Mouse (Mus musculus): Measurements from ENCODE around the gene Stag2. TPM values are rescaled to one million over a fixed set of nuclear protein-coding genes. Genes with fewer than 3 reads are reported as not detected.

Gene Stag2
- polyA plus RNA-seq, 1 experiment from 2014 or later, result 42.7 TPM

DNA sequence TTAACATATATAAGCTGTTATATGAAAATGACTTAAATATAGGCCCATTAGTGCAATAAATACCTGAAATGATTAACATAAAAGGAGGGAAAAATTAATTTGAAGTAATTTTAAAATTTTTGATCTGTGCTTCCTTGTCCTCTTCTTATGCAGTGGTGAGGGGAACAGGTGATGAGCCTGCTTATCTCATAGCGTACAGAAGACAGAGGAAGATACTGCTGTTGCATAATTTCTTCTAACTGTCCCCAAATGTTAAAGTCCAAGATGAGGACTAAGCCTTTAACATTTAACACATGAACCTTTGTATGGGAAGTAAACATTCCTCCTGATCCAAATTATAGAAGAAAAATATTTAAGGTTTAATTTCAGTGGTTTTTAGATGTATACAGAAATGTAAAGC, 66.6 kb downstream of the Stag2 start:
- Histone ChIP-seq H3K4me3 (no peak overlapping the region), H3K4me1 (replicated peaks) (no peaks in the 10 kb centered on the region), H3K27me3 (replicated peaks) (no peaks in the 10 kb centered on the region), H3K36me3 (peaks cover 13% of the 10 kb centered on the region; the same call in 1 of the 2 replicates), H3K4me2 (no peak overlapping the region), H3K9ac (no peak overlapping the region), H3K9me3 (replicated peaks) (no peaks in the 10 kb centered on the region), H3K27ac (ENCODE audit: poor library complexity, severe bottlenecking) (no peak overlapping the region)
- no peak for ATAC-seq (ENCODE audit: insufficient number of reproducible peaks, low FRiP score)
- WGBS, result 76% methylated on average over 1 of the region's 1 CpGs

DNA sequence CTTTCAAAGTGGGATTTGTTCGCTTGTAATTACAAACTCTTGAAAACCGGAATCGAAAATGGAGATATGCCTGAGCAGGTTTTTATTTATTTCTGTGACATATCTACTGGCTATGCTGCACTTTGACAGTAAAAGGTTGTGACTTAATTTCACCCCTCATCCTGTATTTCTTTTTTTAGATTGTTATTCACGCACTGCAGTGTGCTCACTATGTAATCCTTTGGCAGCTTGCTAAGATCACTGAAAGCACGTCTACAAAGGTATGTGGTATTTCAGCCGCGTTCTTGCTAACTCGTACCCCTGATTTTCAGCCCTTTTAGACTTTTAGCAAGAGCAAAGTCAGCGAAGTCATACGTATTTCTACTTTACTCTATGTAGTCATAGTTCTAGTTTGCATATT, 101.2 kb downstream of the Stag2 start:
- Histone ChIP-seq H3K4me3 (no peak overlapping the region), H3K36me3 (peaks cover 12% of the 10 kb centered on the region), H3K4me2 (no peak overlapping the region), H3K27me3 (replicated peaks) (no peaks in the 10 kb centered on the region), H3K4me1 (replicated peaks) (no peaks in the 10 kb centered on the region), H3K27ac (ENCODE audit: poor library complexity, severe bottlenecking) (no peak overlapping the region), H3K9ac (no peak overlapping the region), H3K9me3 (replicated peaks) (no peaks in the 10 kb centered on the region)
- ATAC-seq (ENCODE audit: insufficient number of reproducible peaks, low FRiP score), result no peak
- WGBS, result 81% methylated on average over 10 of the region's 10 CpGs

DNA sequence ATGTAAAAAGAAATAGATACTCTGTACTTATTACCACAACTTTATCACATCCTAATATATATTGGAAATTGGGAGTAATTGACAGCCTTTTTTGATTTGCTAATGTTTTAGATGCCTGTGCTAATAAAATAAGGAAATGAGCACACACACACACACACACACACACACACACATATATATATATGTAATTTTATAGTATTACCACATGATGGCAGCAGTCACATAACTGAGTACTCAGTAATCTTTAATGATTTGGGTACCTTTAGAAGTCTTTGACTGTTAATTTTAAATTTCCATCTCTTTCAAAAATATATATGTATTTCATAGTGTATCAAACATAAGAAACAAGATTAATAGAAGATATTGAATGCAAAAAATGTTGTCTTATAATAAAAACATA, 123.6 kb downstream of the Stag2 start:
- Histone ChIP-seq H3K36me3 (peaks cover under 1% of the 10 kb centered on the region), H3K4me1 (replicated peaks) (no peaks in the 10 kb centered on the region), H3K4me3 (no peak overlapping the region), H3K9me3 (replicated peaks) (no peaks in the 10 kb centered on the region), H3K27me3 (replicated peaks) (no peaks in the 10 kb centered on the region), H3K4me2 (no peak overlapping the region), H3K27ac (ENCODE audit: poor library complexity, severe bottlenecking) (no peak overlapping the region), H3K9ac (no peak overlapping the region)
- no peak for ATAC-seq (ENCODE audit: insufficient number of reproducible peaks, low FRiP score)

DNA sequence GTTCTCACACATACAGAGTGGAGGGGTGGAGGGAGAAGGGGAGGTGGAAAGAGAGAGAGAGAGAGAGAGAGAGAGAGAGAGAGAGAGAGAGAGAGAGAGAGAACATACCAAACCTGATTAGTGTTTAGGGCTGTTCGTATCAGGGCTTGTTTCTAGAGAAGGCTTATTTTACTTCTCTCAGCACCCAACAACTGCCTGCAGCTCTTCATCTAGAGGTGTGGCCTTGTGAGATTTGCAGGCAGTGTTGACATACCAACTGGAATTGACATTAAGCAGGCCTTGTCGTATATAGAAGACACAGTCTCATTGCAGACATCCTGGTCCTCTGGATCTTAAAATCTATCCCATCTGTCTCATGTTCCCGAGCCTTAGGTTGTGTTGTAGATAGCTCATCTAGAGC, 141.1 kb downstream of the Stag2 start:
- H3K27ac ChIP-seq (ENCODE audit: poor library complexity, severe bottlenecking), result 0 out of 2 replicates have a peak overlapping the region, but pooled peaks have one; percentile 47
- WGBS, result 36% methylated on average over 3 of the region's 3 CpGs
- H3K4me3 ChIP-seq, result no peak overlapping the region
- no peaks in the 10 kb centered on the region for H3K9me3 ChIP-seq (replicated peaks)
- no peaks in the 10 kb centered on the region for H3K36me3 ChIP-seq
- H3K27me3 ChIP-seq (replicated peaks), result no peaks in the 10 kb centered on the region
- ATAC-seq (ENCODE audit: insufficient number of reproducible peaks, low FRiP score), result 0 out of 2 replicates have a peak, but pooled peaks have one; percentile 59
- no peak overlapping the region for H3K9ac ChIP-seq
- H3K4me2 ChIP-seq, result no peak overlapping the region
- H3K4me1 ChIP-seq (replicated peaks), result no peaks in the 10 kb centered on the region

DNA sequence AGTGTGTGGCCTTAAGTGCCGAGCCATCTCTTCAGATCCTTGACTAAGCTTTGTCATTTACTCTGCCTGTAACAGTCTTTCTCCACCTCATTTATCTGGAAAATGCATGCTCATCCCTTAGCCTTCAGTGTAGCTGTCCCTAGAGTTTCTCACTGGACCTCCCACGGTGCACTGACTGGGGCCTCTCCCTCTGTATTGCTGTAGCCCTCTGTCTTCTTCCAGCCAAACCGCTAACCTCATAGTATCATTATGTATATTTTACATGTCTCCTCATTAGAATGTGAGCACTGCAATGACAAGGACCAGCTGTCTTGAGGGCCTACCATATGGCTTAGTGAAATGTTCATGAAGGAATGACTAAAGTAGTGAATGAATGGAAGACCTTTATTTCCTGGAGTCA, 166.1 kb downstream of the Stag2 start:
- Histone ChIP-seq H3K4me3 (no peak overlapping the region), H3K27ac (ENCODE audit: poor library complexity, severe bottlenecking) (no peak overlapping the region), H3K9ac (no peak overlapping the region), H3K27me3 (replicated peaks) (no peaks in the 10 kb centered on the region), H3K36me3 (no peaks in the 10 kb centered on the region), H3K4me2 (no peak overlapping the region), H3K9me3 (replicated peaks) (no peaks in the 10 kb centered on the region), H3K4me1 (replicated peaks) (no peaks in the 10 kb centered on the region)
- 72% methylated on average over 3 of the region's 3 CpGs for WGBS
- no peak for ATAC-seq (ENCODE audit: insufficient number of reproducible peaks, low FRiP score)

DNA sequence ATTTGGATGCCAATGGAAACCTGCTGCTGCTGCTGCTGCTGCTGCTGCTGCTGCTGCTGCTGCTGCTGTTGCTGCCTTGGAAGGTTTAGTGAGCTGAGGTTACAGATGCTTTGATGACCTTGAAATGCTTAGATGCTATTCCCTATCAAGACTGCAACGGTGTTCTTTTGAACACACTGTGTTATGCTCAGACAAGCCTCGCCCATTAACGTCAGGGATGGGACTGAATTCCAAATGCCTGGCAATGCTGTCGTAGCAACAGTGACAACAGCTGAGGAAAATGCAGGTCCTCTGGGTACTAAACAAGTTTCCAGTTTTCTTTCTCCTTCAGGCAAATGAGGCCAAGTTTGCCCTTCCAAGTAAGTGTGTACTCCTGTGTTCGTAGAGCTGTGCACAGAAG, 171.3 kb downstream of the Stag2 start:
- WGBS, result 55% methylated on average over 5 of the region's 5 CpGs
- H3K4me1 ChIP-seq (replicated peaks), result 0 out of 2 replicates have a peak, but pooled peaks cover 4% of the 10 kb centered on the region
- no peak overlapping the region for H3K4me2 ChIP-seq
- H3K4me3 ChIP-seq, result no peak overlapping the region
- H3K9me3 ChIP-seq (replicated peaks), result no peaks in the 10 kb centered on the region
- no peak for ATAC-seq (ENCODE audit: insufficient number of reproducible peaks, low FRiP score)
- H3K27ac ChIP-seq (ENCODE audit: poor library complexity, severe bottlenecking), result no peak overlapping the region
- H3K36me3 ChIP-seq, result no peaks in the 10 kb centered on the region
- H3K9ac ChIP-seq, result no peak overlapping the region
- no peaks in the 10 kb centered on the region for H3K27me3 ChIP-seq (replicated peaks)

DNA sequence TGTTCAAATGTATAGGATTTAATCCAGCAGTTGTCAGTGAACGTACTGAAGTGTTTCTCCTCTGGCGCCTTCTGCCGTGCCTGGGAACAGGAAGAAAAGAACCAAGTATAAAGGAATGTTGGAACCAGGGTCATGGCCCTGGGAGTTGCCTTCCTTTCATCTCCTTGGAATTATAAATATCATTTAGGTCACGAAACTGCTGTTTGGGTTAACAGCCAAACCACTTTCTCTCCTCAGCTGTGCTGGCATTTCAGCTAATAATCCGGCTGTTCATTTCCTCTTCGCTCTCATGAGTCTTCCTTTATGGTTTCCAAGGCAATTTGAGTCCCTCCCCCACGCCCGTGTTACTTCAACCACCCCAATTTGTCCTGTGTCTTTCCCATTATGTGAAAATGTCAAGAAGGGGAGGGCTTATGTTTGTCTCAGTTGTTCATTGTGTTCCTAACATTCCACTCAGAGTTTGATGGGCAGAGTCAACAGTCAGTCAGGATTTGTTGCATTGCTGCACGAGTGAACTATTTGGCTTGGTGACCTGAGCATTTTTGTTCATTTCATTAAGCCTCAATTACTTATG, 172.2 kb downstream of the Stag2 start:
- Histone ChIP-seq H3K27me3 (replicated peaks) (no peaks in the 10 kb centered on the region), H3K4me1 (replicated peaks) (0 out of 2 replicates have a peak, but pooled peaks cover 4% of the 10 kb centered on the region), H3K36me3 (no peaks in the 10 kb centered on the region), H3K27ac (ENCODE audit: poor library complexity, severe bottlenecking) (no peak overlapping the region), H3K4me3 (no peak overlapping the region), H3K9me3 (replicated peaks) (no peaks in the 10 kb centered on the region), H3K9ac (no peak overlapping the region), H3K4me2 (no peak overlapping the region)
- WGBS, result 65% methylated on average over 9 of the region's 9 CpGs
- ATAC-seq (ENCODE audit: insufficient number of reproducible peaks, low FRiP score), result no peak

DNA sequence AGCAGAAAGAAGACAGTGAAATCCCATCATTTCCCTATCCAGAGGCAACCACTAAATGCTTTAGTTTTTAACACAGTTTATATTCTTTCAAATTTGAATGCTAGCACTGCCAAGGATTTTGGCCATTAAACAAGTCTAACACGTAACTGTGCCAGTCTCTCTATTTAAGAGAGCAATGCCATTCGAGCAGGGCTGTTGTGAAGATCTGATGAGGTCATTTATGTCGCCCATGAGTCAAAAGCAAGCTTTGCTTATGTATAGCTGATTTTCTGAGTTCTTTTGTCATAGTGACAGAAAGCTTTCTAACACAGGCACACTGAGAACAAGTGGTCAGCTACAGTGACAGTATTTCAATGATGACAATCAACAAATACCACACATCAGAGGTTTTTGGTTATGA, 175.7 kb downstream of the Stag2 start:
- ATAC-seq (ENCODE audit: insufficient number of reproducible peaks, low FRiP score), result no peak
- no peak overlapping the region for H3K27ac ChIP-seq (ENCODE audit: poor library complexity, severe bottlenecking)
- 77% methylated on average over 3 of the region's 3 CpGs for WGBS

More for the DNA sequence above, 175.7 kb downstream of the Stag2 start:
- Histone ChIP-seq H3K9me3 (replicated peaks) (no peaks in the 10 kb centered on the region), H3K4me2 (no peak overlapping the region), H3K9ac (no peak overlapping the region), H3K4me3 (no peak overlapping the region), H3K27me3 (replicated peaks) (no peaks in the 10 kb centered on the region), H3K36me3 (no peaks in the 10 kb centered on the region), H3K4me1 (replicated peaks) (0 out of 2 replicates have a peak, but pooled peaks cover 4% of the 10 kb centered on the region)

Other genes starting within 250 kb of the Stag2 start
- gene Thoc2, start 228.6 kb upstream of the Stag2 start, polyA plus RNA-seq (2016; fragmentation: Nextera tagmentation; extraction: Ambion mirVana), result 69.0 TPM in 2 replicates
- gene Xiap, start 89.6 kb upstream of the Stag2 start, polyA plus RNA-seq (2016; fragmentation: Nextera tagmentation; extraction: Ambion mirVana), result 11.5 and 12.1 TPM in 2 replicates

All from heart, embryonic 12.5 days (tissue).